Mouse (Mus musculus) inflammation-experienced regulatory T-cells, adult 16 weeks (primary cell): ENCODE results near the gene Olfr629. TPM values are rescaled to one million over a fixed set of nuclear protein-coding genes. Genes with fewer than 3 reads are reported as not detected.

Experiments used
- polyA plus RNA-seq: library from polyadenylated mRNA; unstranded; fragments of 100-300 nt; shearing (Covaris generic); gene quantifications from one replicate; pipeline ENCODE4 v1.2.1, GENCODE M21; 2017

Olfr629 gene
- not detected for polyA plus RNA-seq

DNA sequence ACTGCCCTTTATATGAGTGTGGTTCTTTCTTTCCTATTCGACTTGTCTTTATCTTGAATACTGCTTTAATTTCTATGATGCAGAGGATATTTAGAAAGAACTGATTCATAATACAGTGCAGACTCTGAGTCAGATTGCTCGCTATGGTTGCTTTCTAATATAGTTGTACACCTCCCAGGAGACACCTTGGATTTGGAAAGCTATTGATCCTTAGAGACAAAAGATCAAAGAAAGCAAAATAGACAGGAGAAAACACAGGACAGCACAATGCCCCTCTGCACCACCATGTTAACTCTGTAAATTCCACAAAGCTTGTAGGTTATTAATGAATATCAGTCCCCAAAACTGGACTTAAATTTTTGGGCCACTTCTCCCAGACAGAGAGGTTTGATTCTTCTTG is at the start of gene Olfr629:
Gene Olfr629 (minus strand): TSS at position 101 of the 400 bp plus-strand sequence.

GRCm38 (mm10) chr7:103791721-103792120 is 47.0 kb upstream of the Olfr629 start, which contains the start of gene Olfr67:
Gene Olfr67, minus strand, starts transcription at chr7:103791821.

DNA sequence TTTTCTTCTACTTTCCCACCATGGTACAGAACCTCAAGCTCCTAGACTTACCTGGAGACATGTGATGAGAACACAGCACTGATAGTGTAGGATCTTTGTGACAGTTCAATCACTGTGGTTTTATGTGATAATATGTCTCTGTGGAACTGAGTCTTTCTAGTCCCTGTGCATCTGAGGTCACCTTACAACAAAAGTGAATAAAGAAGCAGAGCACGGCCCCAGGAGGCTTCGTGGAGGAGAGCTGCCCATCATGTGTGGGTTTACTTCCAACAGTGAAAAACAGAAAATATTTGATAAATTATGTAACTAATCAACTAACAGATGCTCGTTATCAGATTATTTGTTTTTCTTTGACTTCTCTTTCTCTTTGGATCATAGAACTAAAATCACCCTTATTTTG is 34.9 kb upstream of the Olfr629 start, which contains the start of gene Olfr68:
Gene Olfr68 (minus strand): TSS at position 101 of the 400 bp plus-strand sequence.

GRCm38 (mm10) chr7:103771494-103771893 is 26.8 kb upstream of the Olfr629 start, which contains the start of gene Olfr69:
Gene Olfr69, minus strand, starts transcription at chr7:103771594.

DNA sequence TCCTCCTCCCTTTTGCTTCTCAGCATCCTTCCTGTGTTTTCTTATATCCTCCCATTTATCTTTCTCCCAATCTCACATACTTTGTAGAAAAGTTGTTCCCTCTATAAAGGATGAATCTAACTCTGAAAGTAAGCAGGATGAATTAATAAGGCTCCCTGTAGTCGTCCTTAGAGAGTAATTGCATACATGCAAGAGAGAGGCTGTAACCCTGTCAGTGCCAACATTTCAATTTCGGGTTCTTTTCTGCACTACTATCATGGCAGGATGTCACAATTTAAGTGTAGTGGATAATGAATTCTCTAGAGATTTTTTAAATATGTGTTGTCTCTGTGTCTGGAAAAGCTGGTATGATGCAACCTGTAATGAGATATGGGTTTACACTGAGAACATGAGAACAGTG is 12.5 kb upstream of the Olfr629 start, which contains the start of gene Olfr630:
Gene Olfr630 (minus strand): TSS at position 101 of the 400 bp plus-strand sequence.

DNA sequence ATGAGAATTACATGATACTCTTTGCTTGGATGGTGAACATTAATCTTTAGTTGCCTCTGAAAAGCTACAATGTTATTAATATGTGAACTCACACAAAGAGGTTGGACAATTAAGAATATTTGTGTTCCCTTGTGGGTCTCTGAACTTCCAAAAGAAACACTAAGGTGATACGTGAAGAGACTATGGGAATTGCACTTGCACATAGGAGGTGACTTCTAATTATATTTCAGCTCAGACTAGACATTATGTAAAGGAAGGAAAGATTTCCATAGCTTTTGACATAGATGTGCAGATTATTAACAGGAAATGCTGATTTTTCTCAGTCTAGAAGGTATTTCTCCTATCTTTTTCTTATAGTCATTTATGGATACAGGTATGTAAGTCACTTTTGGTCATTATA is 14.7 kb downstream of the Olfr629 start, which contains the start of gene Olfr628:
Gene Olfr628 (plus strand): TSS at position 301 of the 400 bp plus-strand sequence.

DNA sequence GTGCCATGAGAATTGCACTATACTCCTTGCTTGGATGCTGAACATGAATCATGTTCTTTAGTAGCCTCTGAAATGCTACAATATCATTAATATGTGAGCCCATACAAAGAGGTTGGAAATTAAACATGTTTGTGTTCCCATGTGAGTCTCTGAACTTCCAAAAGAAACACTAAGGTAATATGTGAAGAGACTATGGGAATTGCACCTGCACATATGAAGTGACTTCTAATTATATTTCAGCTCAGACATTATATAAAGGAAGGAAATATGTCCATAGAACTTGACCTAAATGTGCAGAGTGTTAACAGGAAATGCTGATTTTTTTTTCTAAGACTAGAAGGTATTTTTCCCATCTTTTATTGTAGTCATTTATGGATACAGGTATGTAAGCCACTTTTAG is 30.4 kb downstream of the Olfr629 start, which contains the start of gene Olfr243:
Gene Olfr243 (plus strand): TSS at position 301 of the 400 bp plus-strand sequence.

Other genes with a start within 250 kb of the Olfr629 start
- gene Olfr609, start 246.9 kb downstream of the Olfr629 start, polyA plus RNA-seq, result not detected
- gene Olfr610, start 232.8 kb downstream of the Olfr629 start, polyA plus RNA-seq, result not detected
- not detected for gene Olfr611, start 224.1 kb downstream of the Olfr629 start, polyA plus RNA-seq
- gene Olfr612, start 202.2 kb downstream of the Olfr629 start, polyA plus RNA-seq, result not detected
- gene Olfr613, start 196.9 kb downstream of the Olfr629 start, polyA plus RNA-seq, result not detected
- not detected for gene Olfr615, start 188.9 kb downstream of the Olfr629 start, polyA plus RNA-seq
- gene Olfr616, start 175.8 kb downstream of the Olfr629 start, polyA plus RNA-seq, result not detected
- gene Olfr617, start 171.9 kb downstream of the Olfr629 start, polyA plus RNA-seq, result not detected
- not detected for gene Olfr618, start 154.8 kb downstream of the Olfr629 start, polyA plus RNA-seq
- not detected for gene Olfr619, start 144.4 kb downstream of the Olfr629 start, polyA plus RNA-seq
- gene Olfr620, start 132.4 kb downstream of the Olfr629 start, polyA plus RNA-seq, result not detected
- gene Olfr622, start 102.2 kb downstream of the Olfr629 start, polyA plus RNA-seq, result not detected
- gene Olfr623, start 81.2 kb downstream of the Olfr629 start, polyA plus RNA-seq, result not detected
- not detected for gene Olfr624, start 73.8 kb downstream of the Olfr629 start, polyA plus RNA-seq
- not detected for gene Olfr625-ps1, start 62.2 kb downstream of the Olfr629 start, polyA plus RNA-seq
- not detected for gene Olfr243, start 30.3 kb downstream of the Olfr629 start, polyA plus RNA-seq
- not detected for gene Olfr628, start 14.6 kb downstream of the Olfr629 start, polyA plus RNA-seq
- gene Olfr630, start 12.4 kb upstream of the Olfr629 start, polyA plus RNA-seq, result not detected
- gene Olfr69, start 26.7 kb upstream of the Olfr629 start, polyA plus RNA-seq, result not detected
- not detected for gene Olfr68, start 34.8 kb upstream of the Olfr629 start, polyA plus RNA-seq
- gene Olfr67, start 46.9 kb upstream of the Olfr629 start, polyA plus RNA-seq, result not detected
- gene Hbb-bt, start 69.1 kb upstream of the Olfr629 start, polyA plus RNA-seq, result 122 TPM
- 599 TPM for gene Hbb-bs, start 83.2 kb upstream of the Olfr629 start, polyA plus RNA-seq
- gene Hbb-bh2, start 95.6 kb upstream of the Olfr629 start, polyA plus RNA-seq, result not detected
- gene Hbb-bh1, start 98.2 kb upstream of the Olfr629 start, polyA plus RNA-seq, result not detected
- not detected for gene Hbb-y, start 108.3 kb upstream of the Olfr629 start, polyA plus RNA-seq
- not detected for gene Olfr66, start 141.3 kb upstream of the Olfr629 start, polyA plus RNA-seq
- gene Olfr64, start 149.5 kb upstream of the Olfr629 start, polyA plus RNA-seq, result not detected
- not detected for gene Olfr65, start 158.5 kb upstream of the Olfr629 start, polyA plus RNA-seq
- not detected for gene Olfr631, start 183.9 kb upstream of the Olfr629 start, polyA plus RNA-seq
- gene Olfr632, start 189.4 kb upstream of the Olfr629 start, polyA plus RNA-seq, result not detected
- not detected for gene Olfr633, start 199.5 kb upstream of the Olfr629 start, polyA plus RNA-seq
- 0.04 TPM for gene Olfr635, start 226.2 kb upstream of the Olfr629 start, polyA plus RNA-seq